ENCODE assay signal across 24 mouse cellular contexts in the genomic region with DNA sequence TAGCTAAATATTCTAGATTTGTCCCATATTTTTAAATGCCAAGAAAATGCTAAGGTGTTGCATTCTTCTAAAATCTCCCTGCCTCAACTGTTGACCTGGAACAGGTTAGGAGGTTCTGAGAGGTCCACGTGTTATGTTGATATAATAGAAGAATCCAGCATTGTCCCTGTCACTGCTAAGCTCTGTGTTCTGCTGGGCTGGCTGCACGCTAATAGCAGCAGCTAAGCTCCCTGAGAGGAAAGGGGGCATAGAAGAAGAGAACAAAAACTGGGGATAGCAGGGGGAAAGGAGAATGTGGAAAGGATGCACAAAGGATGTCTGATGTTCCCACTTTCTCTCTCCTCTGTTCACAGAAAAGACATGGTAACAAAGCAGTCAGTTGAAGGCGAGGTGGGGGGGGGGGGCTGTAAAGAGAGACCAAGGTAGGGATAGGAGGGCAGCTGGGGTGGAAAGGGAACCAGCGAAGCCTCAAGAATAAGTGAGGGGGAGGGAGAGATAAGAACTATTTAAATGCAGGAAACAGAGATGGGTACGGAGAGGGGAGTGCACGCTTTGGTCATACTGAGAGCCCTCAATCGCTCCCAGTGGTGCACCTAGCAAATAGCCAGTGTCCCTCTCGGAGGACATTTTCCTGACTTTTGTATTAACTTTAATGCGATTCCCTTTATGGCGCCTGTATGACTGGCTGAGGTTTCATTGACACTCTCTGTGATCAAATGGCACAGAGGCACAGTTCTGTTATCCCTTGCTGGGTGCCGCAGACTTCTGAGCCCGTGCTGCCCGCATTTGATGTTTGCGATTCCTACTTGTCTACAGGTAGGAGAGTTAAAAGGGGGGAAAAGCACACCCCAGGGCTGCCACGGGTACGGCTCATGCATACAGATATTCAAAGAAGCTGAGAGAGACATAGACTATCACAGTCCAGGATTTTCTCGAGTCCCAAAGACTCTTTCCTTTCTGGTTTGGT.
DNase-seq lines count a peak whose midpoint lies in the region; ATAC-seq and TF ChIP-seq lines count a peak whose summit lies in the region.
"Had no signal": no experiment of that assay in that cellular context is flagged by ENCODE, and none has a peak within 500 bp of the region (broad histone marks: within the 10 kb centered on the region; RNA-seq: fewer than 3 reads in every experiment).

No protein-coding gene starts in this region.

- H3K4me3 ChIP-seq in forebrain, embryonic 14.5 days (ENCODE audit: low read depth, low read length), result no peak overlapping the region
- no peak overlapping the region for H3K4me3 ChIP-seq in forebrain, embryonic 10.5 days
- no peak overlapping the region for H3K4me3 ChIP-seq in kidney, postnatal 0 days (replicated peaks; ENCODE audit: low read depth, low read length)
- H3K4me3 ChIP-seq in kidney, embryonic 14.5 days (ENCODE audit: low read length), result no peak overlapping the region
- H3K4me3 ChIP-seq in midbrain, embryonic 15.5 days, result no peak overlapping the region
- H3K4me3 ChIP-seq in stomach, postnatal 0 days (ENCODE audit: low read depth, low read length), result no peak overlapping the region
- H3K4me3 ChIP-seq: heart, embryonic 10.5 days; heart, embryonic 15.5 days; limb, embryonic 12.5 days; liver, embryonic 15.5 days had no signal

- no peak overlapping the region for H3K9ac ChIP-seq in forebrain, embryonic 14.5 days (ENCODE audit: low read length)
- H3K9ac ChIP-seq in kidney, postnatal 0 days (ENCODE audit: low read depth, low read length), result no peak overlapping the region
- no peak overlapping the region for H3K9ac ChIP-seq in kidney, embryonic 14.5 days (ENCODE audit: low read depth, low read length)
- H3K9ac ChIP-seq in midbrain, embryonic 15.5 days, result no peak overlapping the region
- no peak overlapping the region for H3K9ac ChIP-seq in stomach, postnatal 0 days (ENCODE audit: low read length)
- H3K9ac ChIP-seq: heart, embryonic 15.5 days; limb, embryonic 12.5 days; liver, embryonic 15.5 days; lung, embryonic 14.5 days had no signal

- H3K4me1 ChIP-seq in forebrain, embryonic 14.5 days (ENCODE audit: control insufficient read depth, insufficient read depth, low read length), result no peaks in the 10 kb centered on the region
- H3K4me1 ChIP-seq in forebrain, embryonic 10.5 days, result peaks cover 34% of the 10 kb centered on the region
- no peaks in the 10 kb centered on the region for H3K4me1 ChIP-seq in kidney, postnatal 0 days (replicated peaks; ENCODE audit: insufficient read depth, low read length)
- no peaks in the 10 kb centered on the region for H3K4me1 ChIP-seq in kidney, embryonic 14.5 days (ENCODE audit: control insufficient read depth, insufficient read depth, low read length)
- peaks cover 33% of the 10 kb centered on the region for H3K4me1 ChIP-seq in midbrain, embryonic 15.5 days
- H3K4me1 ChIP-seq in stomach, postnatal 0 days (replicated peaks; ENCODE audit: control insufficient read depth, insufficient read depth), result no peaks in the 10 kb centered on the region
- H3K4me1 ChIP-seq: heart, embryonic 15.5 days; liver, embryonic 15.5 days had no signal

- no peak overlapping the region for H3K27ac ChIP-seq in forebrain, embryonic 14.5 days (ENCODE audit: low read depth, low read length)
- no peak overlapping the region for H3K27ac ChIP-seq in forebrain, embryonic 10.5 days
- H3K27ac ChIP-seq in kidney, postnatal 0 days, result no peak overlapping the region
- no peak overlapping the region for H3K27ac ChIP-seq in kidney, embryonic 14.5 days (ENCODE audit: low read depth, low read length)
- H3K27ac ChIP-seq in midbrain, embryonic 15.5 days, result peak overlapping the region; percentile 51
- no peak overlapping the region for H3K27ac ChIP-seq in stomach, postnatal 0 days (replicated peaks)
- H3K27ac ChIP-seq: heart, embryonic 10.5 days; heart, embryonic 15.5 days; limb, embryonic 12.5 days; liver, embryonic 15.5 days had no signal

- 60% methylated on average over 17 of the region's 17 CpGs for WGBS in forebrain, embryonic 14.5 days
- WGBS in forebrain, embryonic 10.5 days, result 55% methylated on average over 17 of the region's 17 CpGs
- WGBS in kidney, postnatal 0 days, result 54% methylated on average over 17 of the region's 17 CpGs
- WGBS in kidney, embryonic 14.5 days, result 60% methylated on average over 17 of the region's 17 CpGs
- WGBS in midbrain, embryonic 15.5 days, result 32% methylated on average over 17 of the region's 17 CpGs
- 76% methylated on average over 17 of the region's 17 CpGs for WGBS in stomach, postnatal 0 days

- no peaks in the 10 kb centered on the region for H3K36me3 ChIP-seq in forebrain, embryonic 14.5 days (ENCODE audit: control insufficient read depth, insufficient read depth, low read length)
- H3K36me3 ChIP-seq in forebrain, embryonic 10.5 days (replicated peaks), result no peaks in the 10 kb centered on the region
- H3K36me3 ChIP-seq in kidney, postnatal 0 days (ENCODE audit: insufficient read depth, low read length), result no peaks in the 10 kb centered on the region
- no peaks in the 10 kb centered on the region for H3K36me3 ChIP-seq in kidney, embryonic 14.5 days (ENCODE audit: control insufficient read depth, insufficient read depth, low read length)
- no peaks in the 10 kb centered on the region for H3K36me3 ChIP-seq in midbrain, embryonic 15.5 days (replicated peaks)
- H3K36me3 ChIP-seq in stomach, postnatal 0 days (ENCODE audit: control insufficient read depth, insufficient read depth, low read length), result no peaks in the 10 kb centered on the region
- H3K36me3 ChIP-seq: heart, embryonic 10.5 days; heart, embryonic 15.5 days; limb, embryonic 12.5 days; liver, embryonic 15.5 days had no signal

- TF ChIP-seq CTCF in kidney, postnatal 0 days (IDR thresholded peaks at IDR 0.05; ENCODE audit: low read depth), result no peak
- no peak for TF ChIP-seq CTCF in stomach, postnatal 0 days (IDR thresholded peaks at IDR 0.05; ENCODE audit: low read depth)

- peak; percentile 35 for DNase-seq in forebrain, embryonic 14.5 days (ENCODE audit: low spot score)
- DNase-seq in forebrain, embryonic 10.5 days (ENCODE audit: extremely low spot score, low spot score), result no peak
- no peak for DNase-seq in kidney, postnatal 0 days (ENCODE audit: low spot score)
- no peak for DNase-seq in stomach, postnatal 0 days (ENCODE audit: low spot score)
- no peak for DNase-seq in adrenal gland, adult (ENCODE audit: inconsistent age in 2 of 2, low spot score in 1 of 2)
- DNase-seq: cerebellum, adult 11 months; cerebellum, adult 9-10 months; cerebellum, postnatal 36 days; kidney, adult 8-10 months; kidney, postnatal 14 days; layer of hippocampus, adult 9-11 months; lung, embryonic 14.5 days; lung, postnatal 14 days; right cerebral cortex, adult 18-20 months; spleen, adult 18-20 months; thymus, adult 18-20 months; thymus, postnatal 25 days had no signal

- H3K27me3 ChIP-seq in forebrain, embryonic 14.5 days (replicated peaks; ENCODE audit: control insufficient read depth, insufficient read depth, low read length), result no peaks in the 10 kb centered on the region
- H3K27me3 ChIP-seq in forebrain, embryonic 10.5 days (ENCODE audit: poor library complexity, severe bottlenecking), result no peaks in the 10 kb centered on the region; the same call in 1 of the 2 replicates
- H3K27me3 ChIP-seq in kidney, postnatal 0 days (ENCODE audit: insufficient read depth, low read length), result no peaks in the 10 kb centered on the region
- no peaks in the 10 kb centered on the region for H3K27me3 ChIP-seq in kidney, embryonic 14.5 days (ENCODE audit: control insufficient read depth, insufficient read depth, low read length)
- H3K27me3 ChIP-seq in midbrain, embryonic 15.5 days (replicated peaks), result no peaks in the 10 kb centered on the region
- no peaks in the 10 kb centered on the region for H3K27me3 ChIP-seq in stomach, postnatal 0 days (ENCODE audit: control insufficient read depth, insufficient read depth, low read length)
- H3K27me3 ChIP-seq: heart, embryonic 15.5 days; limb, embryonic 12.5 days; liver, embryonic 15.5 days had no signal

- ATAC-seq in forebrain, embryonic 14.5 days, result peak; percentile 51; the same call in 1 of the 2 replicates
- ATAC-seq in kidney, postnatal 0 days (replicated peaks; ENCODE audit: low FRiP score, low read depth), result no peak
- ATAC-seq in kidney, embryonic 14.5 days (ENCODE audit: low FRiP score, low TSS enrichment), result no peak
- peak; percentile 72 for ATAC-seq in midbrain, embryonic 15.5 days (replicated peaks)
- no peak for ATAC-seq in stomach, postnatal 0 days (ENCODE audit: low FRiP score, low TSS enrichment)
- ATAC-seq: intestine, embryonic 16.5 days had no signal

- no peak overlapping the region for H3K4me2 ChIP-seq in forebrain, embryonic 14.5 days (ENCODE audit: low read length)
- peak overlapping the region; percentile 26 for H3K4me2 ChIP-seq in kidney, postnatal 0 days (ENCODE audit: low read length)
- no peak overlapping the region for H3K4me2 ChIP-seq in kidney, embryonic 14.5 days (replicated peaks; ENCODE audit: low read depth, low read length)
- H3K4me2 ChIP-seq in midbrain, embryonic 15.5 days, result peak overlapping the region; percentile 14; the same call in 1 of the 2 replicates
- H3K4me2 ChIP-seq in stomach, postnatal 0 days (replicated peaks; ENCODE audit: low read depth), result no peak overlapping the region
- H3K4me2 ChIP-seq: heart, embryonic 15.5 days; limb, embryonic 12.5 days; liver, embryonic 15.5 days; lung, embryonic 14.5 days had no signal

- TF ChIP-seq EP300 in stomach, postnatal 0 days (optimal IDR thresholded peaks at IDR 0.05), result no peak

- H3K9me3 ChIP-seq in forebrain, embryonic 14.5 days (replicated peaks; ENCODE audit: control insufficient read depth, low read length), result no peaks in the 10 kb centered on the region
- no peaks in the 10 kb centered on the region for H3K9me3 ChIP-seq in forebrain, embryonic 10.5 days
- no peaks in the 10 kb centered on the region for H3K9me3 ChIP-seq in kidney, postnatal 0 days (replicated peaks; ENCODE audit: low read length)
- H3K9me3 ChIP-seq in kidney, embryonic 14.5 days (ENCODE audit: control insufficient read depth, low read length), result no peaks in the 10 kb centered on the region
- H3K9me3 ChIP-seq in midbrain, embryonic 15.5 days, result no peaks in the 10 kb centered on the region
- no peaks in the 10 kb centered on the region for H3K9me3 ChIP-seq in stomach, postnatal 0 days (ENCODE audit: control insufficient read depth, low read length)
- H3K9me3 ChIP-seq: heart, embryonic 10.5 days; heart, embryonic 15.5 days; limb, embryonic 12.5 days; liver, embryonic 15.5 days had no signal

Comparison
In these comparisons a context has a peak if more than half of its experiments do, and no peak if none do; other contexts are left out.
1. H3K4me2 ChIP-seq: peak in kidney, postnatal 0 days (single experiment) and midbrain, embryonic 15.5 days (single experiment); none in forebrain, embryonic 14.5 days (single experiment), kidney, embryonic 14.5 days (single experiment) and stomach, postnatal 0 days (single experiment).
2. ATAC-seq: peak in forebrain, embryonic 14.5 days (single experiment) and midbrain, embryonic 15.5 days (single experiment); none in kidney, postnatal 0 days (single experiment), kidney, embryonic 14.5 days (single experiment) and stomach, postnatal 0 days (single experiment).